Mouse (Mus musculus) liver, embryonic 14.5 days (tissue): ENCODE measurements at regions not wholly inside any gene's neighbourhood (a gene's known extent, or its start where the extent isn't known, plus 50 kb on each side); places are given as distances from the start of the nearest gene placed in this dataset. TPM values are rescaled to one million over a fixed set of nuclear protein-coding genes. Genes with fewer than 3 reads are reported as not detected.

Experiments used
- ATAC-seq: fragments of 200-750 bp; cut with Nextera tagmentation; 2 replicates; pipeline ENCODE4 v1.8.0; 2017; ENCODE audit warnings: moderate number of reproducible peaks, mild to moderate bottlenecking, moderate library complexity; ENCODE audit not compliant: insufficient read depth
- DNase-seq, 3 experiments: peaks; one replicate each; pipeline ENCODE4 v3.0.0-alpha.2; 2012 to 2013; ENCODE audit warnings: low read depth in 3 of 3, low spot score in 3 of 3
- H3K27ac ChIP-seq: fragments of 300-500 bp; sonication (generic); 2 replicates; pipeline ENCODE4 v1.5.1; 2014; ENCODE audit warnings: moderate library complexity, mild to moderate bottlenecking, control low read depth, inconsistent platforms
- H3K27me3 ChIP-seq: fragments of 300-500 bp; sonication (generic); 2 replicates; pipeline ENCODE4 v1.6.1; 2014; ENCODE audit warnings: mild to moderate bottlenecking, low read length, moderate library complexity; ENCODE audit not compliant: control insufficient read depth, insufficient read depth
- H3K36me3 ChIP-seq: fragments of 300-500 bp; sonication (generic); replicated peaks from 2 replicates; pipeline ENCODE4 v1.6.1; 2014; ENCODE audit warnings: low read depth; ENCODE audit not compliant: control insufficient read depth, insufficient read depth
- H3K4me1 ChIP-seq, 2 experiments: fragments of 200-500 bp in 1 of 2; fragments of 300-500 bp in 1 of 2; sonication (generic) in 1 of 2; replicated peaks; 2 replicates each; pipeline ENCODE4 v1.6.1; 2012 to 2014; ENCODE audit warnings: antibody characterized with exemption in 1 of 2, inconsistent platforms in 1 of 2, low read length in 1 of 2; ENCODE audit not compliant: control insufficient read depth in 2 of 2, insufficient read depth in 2 of 2
- H3K4me2 ChIP-seq: fragments of 300-500 bp; sonication (generic); 2 replicates; pipeline ENCODE4 v1.6.1; 2014; ENCODE audit warnings: low read depth, mild to moderate bottlenecking, control low read depth, moderate library complexity
- H3K4me3 ChIP-seq, 2 experiments: fragments of 200-500 bp in 1 of 2; fragments of 300-500 bp in 1 of 2; sonication (generic) in 1 of 2; 2 replicates each; pipeline ENCODE4 v1.5.1; 2012 to 2014; ENCODE audit warnings: low read depth in 2 of 2, low read length in 2 of 2, mild to moderate bottlenecking in 2 of 2, control low read depth in 1 of 2, inconsistent platforms in 1 of 2, moderate library complexity in 1 of 2; ENCODE audit not compliant: insufficient read depth in 1 of 2
- H3K9ac ChIP-seq: fragments of 300-500 bp; sonication (generic); replicated peaks from 2 replicates; pipeline ENCODE4 v1.6.1; 2014; ENCODE audit warnings: mild to moderate bottlenecking, control low read depth, moderate library complexity
- H3K9me3 ChIP-seq: fragments of 300-500 bp; sonication (generic); 2 replicates; pipeline ENCODE4 v1.6.1; 2016; ENCODE audit warnings: low read length, mixed read lengths; ENCODE audit not compliant: control insufficient read depth
- CTCF ChIP-seq: IDR thresholded peaks from 2 replicates; pipeline ENCODE4 v1.5.1; 2016; ENCODE audit warnings: antibody characterized with exemption, low read depth, control low read depth
- EP300 ChIP-seq: IDR thresholded peaks from 2 replicates; pipeline ENCODE4 v1.6.1; 2016; ENCODE audit warnings: antibody characterized with exemption, low read depth
- WGBS: fragments of 180-500 bp; shearing (Covaris S2); extraction: QIAGEN DNeasy Blood & Tissue Kit; methylation state at CpG from one replicate; pipeline ENCODE4 v1.1.7; 2014; ENCODE audit not compliant: insufficient replicate concordance; 5-methylcytosine and 5-hydroxymethylcytosine counted together
- microRNA-seq: library from miRNA; unstranded; fragments of <30 nt; microRNA quantifications from one replicate; pipeline ENCODE4, GENCODE M21; 2016

DNA sequence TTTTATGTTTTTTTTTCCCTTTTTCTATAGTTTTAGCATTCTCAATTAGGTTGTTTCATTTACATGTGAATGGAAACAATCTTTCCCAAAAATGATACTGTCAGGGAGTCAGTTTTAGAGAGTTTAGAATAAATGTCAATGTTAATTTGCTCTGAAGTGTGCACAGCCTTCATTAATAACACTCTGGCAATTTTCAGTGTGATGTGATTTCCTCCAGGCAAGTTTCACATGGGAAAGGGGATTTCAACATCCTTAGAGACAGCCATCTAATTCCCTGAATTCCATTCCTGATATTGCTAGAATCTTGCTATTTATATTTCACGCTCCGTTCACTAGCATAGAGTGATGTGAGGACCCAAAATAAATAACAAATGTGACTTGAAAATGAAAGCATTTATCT lies 55.2 kb upstream of the Tecrl start:
- H3K4me3 ChIP-seq: no peak overlapping the region
- H3K4me1 ChIP-seq: no peaks in the 10 kb centered on the region
- no peaks in the 10 kb centered on the region for H3K9me3 ChIP-seq
- DNase-seq (no peak), ATAC-seq (no peak)
- no peaks in the 10 kb centered on the region for H3K27me3 ChIP-seq
- H3K36me3 ChIP-seq: no peaks in the 10 kb centered on the region
- H3K27ac ChIP-seq: no peak overlapping the region
- WGBS: 59% methylated on average over 2 of the region's 2 CpGs
- H3K9ac ChIP-seq: no peak overlapping the region
- TF ChIP-seq EP300 (no peak), CTCF (no peak)
- no peak overlapping the region for H3K4me2 ChIP-seq

DNA sequence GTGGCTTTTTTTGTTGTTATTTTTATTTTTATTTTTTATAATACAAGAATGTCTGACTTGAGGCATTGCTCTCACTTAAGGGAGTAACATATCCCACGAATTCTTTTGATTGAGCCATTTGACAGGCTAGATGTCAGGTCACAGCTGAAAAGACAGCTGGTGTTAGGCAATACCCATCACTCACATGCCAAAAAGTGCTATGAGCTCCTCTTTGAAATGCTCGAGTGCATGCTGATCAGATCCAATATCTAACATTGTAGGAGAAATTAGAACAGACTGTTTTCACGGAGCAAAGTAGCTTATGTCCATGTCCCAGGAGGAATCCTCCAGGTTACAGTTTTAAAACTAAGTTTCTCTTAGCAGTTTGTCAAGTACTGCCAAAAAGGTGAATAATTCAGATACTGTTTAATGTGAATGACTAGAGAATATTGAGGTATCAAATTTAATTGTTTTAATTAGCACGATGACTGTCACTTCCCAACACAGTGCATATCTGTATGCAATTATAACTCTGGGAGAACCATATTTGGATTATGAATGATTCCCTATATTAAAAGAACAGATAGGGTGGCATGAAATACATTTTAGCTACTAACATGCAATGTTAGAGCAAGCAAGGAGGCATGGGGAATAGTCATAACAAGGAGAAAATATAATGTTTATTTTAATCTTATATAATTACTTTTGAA lies 50.4 kb upstream of the Tecrl start:
- WGBS: 44% methylated on average over 4 of the region's 4 CpGs
- H3K4me2 ChIP-seq: no peak overlapping the region
- H3K4me3 ChIP-seq: no peak overlapping the region
- no peak overlapping the region for H3K9ac ChIP-seq
- TF ChIP-seq CTCF (no peak), EP300 (no peak)
- H3K27ac ChIP-seq: no peak overlapping the region
- H3K4me1 ChIP-seq: no peaks in the 10 kb centered on the region
- no peaks in the 10 kb centered on the region for H3K36me3 ChIP-seq
- ATAC-seq: no peak
- no peak for DNase-seq
- no peaks in the 10 kb centered on the region for H3K27me3 ChIP-seq
- no peaks in the 10 kb centered on the region for H3K9me3 ChIP-seq

Small RNAs in the stretch of these regions (microRNA-seq; reads per million reads assigned to microRNA genes)
- not detected for gene Gm44303
